Mouse (Mus musculus) c-Kit-positive CD71-positive TER-119-positive erythroid progenitor cells, embryonic 14.5 days (primary cell): ENCODE data around the gene 1600002K03Rik.
A peak's percentile ranks its signal among the peaks of the same experiment; 100 is the strongest.

ENCODE experiments used
- DNase-seq: peaks from one replicate; pipeline ENCODE4 v3.0.0-alpha.2; 2013; ENCODE audit warnings: low spot score

The 1600002K03Rik gene

DNA sequence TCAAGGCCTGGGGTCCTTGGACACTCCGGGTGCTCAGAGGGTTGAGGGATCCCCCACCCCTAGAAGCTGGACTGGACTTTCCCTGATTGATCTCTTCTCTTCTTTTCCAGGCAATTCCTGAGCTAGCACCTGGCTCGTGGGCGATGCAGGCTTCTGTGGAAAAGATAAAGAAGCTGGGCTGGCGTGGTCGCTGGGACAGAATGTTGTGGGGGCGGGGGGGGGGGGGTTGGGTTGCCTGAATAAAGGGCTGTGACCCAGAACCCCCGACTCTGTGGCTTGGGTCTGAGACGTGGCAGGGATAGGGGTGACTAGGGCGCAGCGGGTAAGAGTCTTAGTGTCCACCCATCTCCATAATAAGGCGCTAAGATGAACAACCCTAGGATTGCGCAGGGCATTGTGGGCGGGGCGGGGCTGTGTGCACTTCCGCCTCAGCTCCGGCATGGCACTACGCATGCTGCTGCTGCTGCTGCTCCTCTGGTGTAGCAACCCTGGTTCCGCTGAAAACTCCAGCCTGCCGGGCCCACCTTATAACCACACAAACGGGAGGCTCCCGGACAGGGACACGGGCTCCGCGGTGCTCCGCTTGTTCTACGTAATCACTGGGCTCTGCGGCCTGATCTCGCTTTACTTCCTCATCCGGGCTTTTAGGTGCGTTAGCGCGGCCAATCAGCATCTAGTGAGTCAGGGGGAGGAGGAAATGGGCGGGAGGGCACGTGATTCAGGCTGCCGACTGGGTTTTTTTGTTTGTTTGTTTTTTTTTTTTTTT, at the start of gene 1600002K03Rik:
Gene 1600002K03Rik, plus strand, starts transcription at position 418 of the 766 bp plus-strand sequence.
- peak; percentile 88 for DNase-seq

DNA sequence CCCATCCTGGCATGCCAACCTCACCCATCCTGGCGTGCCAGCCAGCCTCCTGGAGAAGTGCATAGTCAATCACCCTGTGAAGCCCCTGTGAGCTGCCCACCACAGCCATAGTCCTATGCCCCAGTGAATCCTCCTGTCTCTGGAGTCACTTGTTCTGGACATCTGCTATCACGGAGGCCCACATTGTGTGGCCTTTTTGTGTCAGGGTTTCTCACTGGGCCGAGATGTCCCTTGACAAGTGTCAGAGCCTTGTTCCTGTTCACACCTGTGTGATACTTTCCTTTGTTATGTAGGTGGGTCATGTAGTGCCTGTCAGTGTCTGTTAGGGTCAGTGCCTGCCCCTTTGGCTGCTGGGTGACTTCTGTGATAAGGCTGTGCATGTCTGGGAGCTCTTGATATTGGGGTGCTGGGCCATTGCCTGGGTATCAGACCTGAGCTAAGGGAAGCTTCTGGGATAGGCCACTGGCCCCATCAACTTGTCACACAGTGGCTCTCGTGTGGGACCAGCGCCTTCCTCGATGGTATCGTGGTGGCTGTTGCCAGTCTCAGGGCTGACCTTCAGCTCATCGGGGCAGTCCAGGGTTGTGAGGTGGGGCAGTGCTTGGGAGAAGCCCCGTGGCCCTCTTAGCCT, 48.7 kb upstream of the 1600002K03Rik start:
- DNase-seq = peak; percentile 71

DNA sequence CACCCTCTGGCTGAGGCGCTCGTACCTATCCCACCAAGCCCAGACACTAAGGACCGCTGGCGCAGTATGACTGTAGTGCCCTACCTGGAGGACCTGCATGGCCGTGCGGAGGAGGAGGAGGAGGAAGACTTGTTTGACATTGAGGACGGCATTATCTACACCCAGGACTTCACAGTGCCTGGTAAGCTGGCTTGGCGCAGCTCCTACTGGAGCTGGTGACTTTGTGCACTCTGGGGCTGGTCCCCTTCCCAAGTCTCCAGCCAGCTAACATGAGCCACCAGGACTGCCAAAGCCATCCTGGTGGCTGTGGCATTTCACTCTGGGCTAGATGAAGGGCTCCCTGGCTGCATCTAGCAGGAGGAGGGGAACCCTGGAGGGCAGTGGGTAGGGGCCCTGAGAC, 44.8 kb upstream of the 1600002K03Rik start:
- DNase-seq = no peak

GRCm38 (mm10) chr10:80129846-80130245, 42.9 kb upstream of the 1600002K03Rik start:
- no peak for DNase-seq

GRCm38 (mm10) chr10:80130403-80131031, 42.2 kb upstream of the 1600002K03Rik start:
- DNase-seq = no peak

- DNase-seq = no peak
Measured at GRCm38 (mm10) chr10:80131316-80131951, 41.3 kb upstream of the 1600002K03Rik start.

DNA sequence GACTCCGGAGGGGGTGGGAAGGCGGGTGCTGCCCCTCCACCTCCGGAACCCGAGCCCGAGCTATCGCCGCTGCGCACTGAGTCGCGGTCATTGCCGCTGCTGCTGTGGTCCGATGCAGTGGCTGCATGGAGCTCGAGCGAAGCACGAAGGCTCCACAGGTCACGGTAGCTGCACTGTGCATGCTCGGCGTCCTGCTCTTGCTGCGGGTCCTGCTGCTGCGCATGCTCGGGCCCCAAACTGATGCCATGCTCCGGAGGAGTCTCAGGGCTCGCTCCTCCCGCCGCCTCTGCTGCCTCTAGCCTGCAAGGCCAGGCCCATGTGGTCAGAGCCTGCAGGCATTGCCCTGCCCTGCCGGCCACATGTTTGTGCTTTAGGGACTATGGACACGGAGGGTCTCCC, 40.8 kb upstream of the 1600002K03Rik start:
- DNase-seq = no peak

DNA sequence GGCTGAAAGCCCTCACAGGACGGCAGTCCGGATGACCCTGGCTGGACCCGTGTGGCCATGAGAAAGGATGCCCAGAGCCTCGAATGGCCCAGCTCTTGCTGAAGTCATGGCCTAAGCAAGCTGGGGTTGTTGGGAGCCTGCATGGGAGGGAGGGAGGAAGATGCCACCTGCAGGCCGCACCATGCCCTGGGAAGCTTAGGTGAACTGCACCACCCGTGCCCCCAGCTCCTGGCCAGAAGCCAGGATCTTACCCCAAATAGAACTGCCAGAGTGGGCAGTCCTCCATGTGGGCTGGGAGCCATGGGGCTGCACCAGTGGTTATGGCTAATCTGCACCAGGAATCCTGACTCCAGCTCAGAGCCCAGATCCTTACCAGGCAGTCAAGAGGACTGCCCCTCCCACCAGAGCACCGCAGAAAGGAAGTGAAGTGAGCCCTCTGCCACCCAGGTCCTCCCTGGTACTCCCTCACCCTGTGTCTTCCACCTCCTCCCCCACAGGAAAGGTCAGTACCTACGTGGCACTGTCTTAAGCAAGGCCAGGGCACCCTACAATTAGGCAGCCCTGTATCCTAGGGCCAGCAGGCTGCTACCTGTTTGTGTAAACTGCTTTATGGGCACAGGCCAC, 39.4 kb upstream of the 1600002K03Rik start:
- no peak for DNase-seq

- no peak for DNase-seq
Measured at GRCm38 (mm10) chr10:80134421-80134820, 38.3 kb upstream of the 1600002K03Rik start.

DNA sequence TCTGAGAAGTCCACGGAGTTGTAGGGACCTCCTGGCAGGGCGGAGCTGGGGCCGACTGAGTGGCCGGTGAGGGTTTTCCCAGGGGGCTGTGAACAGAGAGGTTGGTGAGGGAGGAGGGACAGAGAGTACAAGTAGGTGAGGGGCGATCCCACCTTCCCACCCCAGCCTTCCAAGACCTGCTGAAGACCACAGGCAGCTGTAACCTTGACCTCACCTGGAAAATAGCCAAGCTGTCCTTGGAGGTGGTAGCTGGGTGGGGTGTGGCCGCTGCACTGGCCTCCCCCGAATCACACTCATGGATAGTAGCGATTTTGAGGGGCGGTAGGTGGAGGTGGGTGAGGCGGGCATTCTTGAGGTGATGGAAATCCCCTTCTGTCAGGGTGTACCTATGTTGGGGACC, 37.6 kb upstream of the 1600002K03Rik start:
- DNase-seq = no peak

DNA sequence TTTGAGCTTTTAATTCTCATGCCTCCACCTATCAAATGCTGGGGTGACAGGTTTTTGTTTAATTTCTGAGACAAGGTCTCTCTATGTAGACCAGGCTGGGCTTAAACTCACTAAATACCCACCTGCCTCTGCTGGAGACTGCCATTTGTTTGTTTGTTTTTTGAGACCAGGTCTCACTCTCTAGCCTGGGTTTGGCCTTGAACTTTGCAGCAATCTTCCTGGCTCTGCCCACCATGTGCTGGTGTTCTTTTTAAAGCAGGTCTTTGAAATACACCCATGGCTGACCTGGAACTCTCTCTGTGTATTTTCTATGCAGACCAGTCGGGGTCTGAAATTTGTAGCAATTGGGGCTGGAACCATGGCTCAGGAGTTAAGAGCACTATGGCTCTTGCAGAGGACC, 37.1 kb upstream of the 1600002K03Rik start:
- no peak for DNase-seq

DNA sequence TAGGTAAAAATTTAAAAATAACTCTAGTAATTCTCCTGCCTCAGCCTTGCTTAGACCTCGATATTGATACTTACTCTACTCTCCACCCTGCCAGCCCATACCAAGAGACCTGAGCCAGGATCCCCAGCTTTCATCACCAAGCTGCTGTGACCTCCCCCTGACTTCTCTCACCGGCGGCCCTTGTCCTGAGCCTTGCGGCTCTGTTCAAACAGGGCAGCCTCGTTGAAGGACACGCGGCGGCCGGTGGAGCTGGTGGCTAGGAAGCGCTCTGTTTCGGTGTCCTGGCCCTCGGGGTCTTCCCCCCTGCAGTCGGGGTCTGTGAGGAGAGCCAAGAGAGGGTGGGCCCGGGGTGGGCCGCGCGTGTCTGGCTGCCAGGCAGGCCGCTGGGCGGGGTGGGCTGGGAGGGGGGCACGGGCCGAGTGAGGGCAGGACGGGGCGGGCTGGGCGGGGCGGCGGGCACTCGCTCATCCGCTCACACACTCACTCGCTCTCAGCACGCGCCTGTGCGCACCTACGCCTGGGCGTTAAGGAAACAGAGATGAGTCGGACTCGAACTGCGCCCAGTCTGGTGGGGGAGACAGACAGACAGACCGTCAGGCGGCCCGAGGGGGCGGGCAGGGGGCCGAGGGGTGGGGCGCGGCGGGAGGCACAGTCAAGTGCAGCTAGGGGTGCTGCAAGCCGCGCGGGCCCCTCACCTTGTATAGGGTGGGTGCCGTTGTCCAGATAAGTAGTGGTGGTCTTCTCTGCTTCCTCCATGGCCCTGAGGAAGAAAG, 36.4 kb upstream of the 1600002K03Rik start:
- no peak for DNase-seq

DNA sequence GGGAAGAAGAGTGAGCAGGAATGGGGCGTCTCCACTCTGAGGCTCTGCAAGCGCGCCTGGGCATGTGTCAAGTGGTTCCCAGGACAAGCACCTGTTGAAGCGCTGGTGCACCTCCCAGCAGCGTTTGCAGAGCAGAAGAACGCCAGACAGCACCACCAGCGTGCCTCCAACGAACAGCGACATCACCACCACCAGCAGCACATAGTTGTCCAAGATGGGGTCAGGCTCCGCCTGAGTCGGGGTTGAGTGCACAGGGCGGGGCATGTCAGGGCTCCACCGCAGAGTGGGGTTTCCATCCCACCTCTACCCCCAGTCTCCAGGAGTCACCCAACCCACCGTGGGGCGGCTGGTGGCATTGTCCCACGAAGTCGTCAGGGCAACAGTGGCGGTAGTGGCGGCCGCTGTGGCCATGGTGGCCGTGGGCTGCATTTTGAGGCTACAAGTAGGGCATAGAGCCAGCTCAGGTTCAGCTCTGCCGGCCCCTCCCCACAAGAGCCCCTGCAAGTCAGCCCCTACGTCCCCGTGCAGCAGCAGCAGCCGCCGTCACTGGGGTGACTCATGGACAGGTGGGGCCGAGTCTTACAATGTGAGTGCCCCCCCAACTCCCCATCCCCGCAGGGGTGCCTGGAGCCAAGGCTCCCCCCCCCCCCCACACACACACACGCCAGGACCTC, 35.7 kb upstream of the 1600002K03Rik start:
- no peak for DNase-seq

- no peak for DNase-seq
Measured at GRCm38 (mm10) chr10:80137626-80138552, 34.9 kb upstream of the 1600002K03Rik start.

DNA sequence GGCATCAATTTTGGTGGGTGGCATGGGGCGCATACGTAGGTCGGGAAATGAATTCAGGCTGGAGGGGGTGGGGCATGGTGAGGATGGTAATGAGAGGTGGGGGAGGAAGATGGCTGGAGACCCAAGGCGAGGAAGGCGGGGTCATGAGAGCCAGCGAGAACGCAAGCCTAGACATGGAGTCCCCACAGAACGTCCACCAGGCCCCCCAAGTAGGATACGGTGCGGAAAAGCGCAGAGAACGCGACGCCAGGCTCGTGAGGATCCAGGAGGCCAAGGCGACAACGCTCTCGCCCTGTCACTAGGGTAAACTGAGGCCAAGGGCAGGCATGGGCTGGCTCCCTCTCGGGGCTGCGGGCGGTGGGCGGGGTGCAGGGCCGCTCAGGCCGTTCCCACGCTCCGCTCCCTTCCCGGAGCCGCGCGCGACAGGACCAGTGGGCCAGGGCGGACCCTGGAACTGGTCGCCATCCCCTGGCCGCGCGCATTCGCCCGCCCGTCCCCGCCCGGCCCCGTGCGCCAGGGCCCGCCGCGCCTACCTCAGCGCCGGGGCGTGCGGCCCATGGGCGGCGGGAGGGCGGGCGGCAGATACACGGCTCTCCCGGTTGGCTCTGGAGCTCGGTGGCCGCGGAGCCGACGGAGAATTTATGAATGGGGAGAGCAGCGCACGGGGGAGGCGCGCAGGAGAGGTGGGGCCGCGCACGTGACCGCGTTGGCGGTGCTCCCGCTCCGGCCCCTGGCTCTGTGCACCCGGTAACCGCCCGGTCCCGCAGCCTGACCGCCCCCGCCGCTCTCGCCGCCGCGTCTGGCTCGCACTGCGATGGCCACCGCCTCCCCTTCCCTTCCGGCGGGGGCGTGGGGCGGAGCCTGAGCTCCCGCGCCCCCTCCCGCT, 33.9 kb upstream of the 1600002K03Rik start, which contains the start of gene Atp5d:
Gene Atp5d, plus strand, starts transcription at position 80 of the 886 bp plus-strand sequence.
- DNase-seq = no peak

GRCm38 (mm10) chr10:80139439-80139775, 33.3 kb upstream of the 1600002K03Rik start:
- DNase-seq = no peak

GRCm38 (mm10) chr10:80139975-80140665, 32.6 kb upstream of the 1600002K03Rik start:
- DNase-seq = no peak

- DNase-seq = no peak
Measured at GRCm38 (mm10) chr10:80140666-80141035, 32.1 kb upstream of the 1600002K03Rik start, which contains the start of gene Cbarp. TSS of gene Cbarp (minus strand) at chr10:80140835.
